Mouse (Mus musculus): ENCODE results near the gene Cnpy4.

Gene Cnpy4

DNA sequence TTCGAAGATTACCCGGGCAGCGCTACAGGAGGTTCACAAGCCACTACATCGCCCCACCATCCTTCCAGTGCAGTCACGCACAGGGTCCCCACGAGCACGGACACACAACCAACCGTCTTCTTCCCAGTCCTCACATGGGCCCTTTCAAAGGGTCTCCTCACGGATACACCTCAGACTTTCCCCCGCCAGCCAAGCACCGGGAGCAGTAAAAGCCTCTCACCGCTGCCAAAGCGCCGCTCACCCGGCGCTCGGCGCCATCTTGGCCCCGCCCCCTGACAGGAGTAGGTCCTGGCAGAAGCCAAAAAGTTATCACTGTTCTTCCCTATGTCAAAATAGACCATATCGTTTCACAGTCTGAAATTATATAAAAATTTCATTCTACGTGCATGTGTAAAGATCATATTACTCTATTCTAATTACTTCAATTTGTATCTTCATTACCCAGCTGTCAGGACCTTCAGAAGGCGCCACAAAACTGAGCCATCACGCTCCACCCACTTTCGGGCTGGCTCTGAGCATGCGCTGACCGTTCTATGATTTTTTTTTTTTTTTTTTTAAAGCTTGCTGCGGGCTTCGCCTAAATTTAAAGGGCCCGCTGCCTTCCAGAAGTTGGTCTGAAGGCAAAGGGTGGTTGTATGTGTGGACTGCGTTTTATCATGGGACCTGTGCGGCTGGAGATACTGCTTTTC, at the start of gene Cnpy4, which contains the start of gene Taf6:
Gene Cnpy4 (plus strand): TSS at position 536 of the 689 bp plus-strand sequence.
Gene Taf6 (minus strand): TSS at position 502 of the 689 bp plus-strand sequence.
- no peak for TF ChIP-seq GATA4 (IDR thresholded peaks at IDR 0.05; ENCODE audit: insufficient replicate concordance, low read length)

DNA sequence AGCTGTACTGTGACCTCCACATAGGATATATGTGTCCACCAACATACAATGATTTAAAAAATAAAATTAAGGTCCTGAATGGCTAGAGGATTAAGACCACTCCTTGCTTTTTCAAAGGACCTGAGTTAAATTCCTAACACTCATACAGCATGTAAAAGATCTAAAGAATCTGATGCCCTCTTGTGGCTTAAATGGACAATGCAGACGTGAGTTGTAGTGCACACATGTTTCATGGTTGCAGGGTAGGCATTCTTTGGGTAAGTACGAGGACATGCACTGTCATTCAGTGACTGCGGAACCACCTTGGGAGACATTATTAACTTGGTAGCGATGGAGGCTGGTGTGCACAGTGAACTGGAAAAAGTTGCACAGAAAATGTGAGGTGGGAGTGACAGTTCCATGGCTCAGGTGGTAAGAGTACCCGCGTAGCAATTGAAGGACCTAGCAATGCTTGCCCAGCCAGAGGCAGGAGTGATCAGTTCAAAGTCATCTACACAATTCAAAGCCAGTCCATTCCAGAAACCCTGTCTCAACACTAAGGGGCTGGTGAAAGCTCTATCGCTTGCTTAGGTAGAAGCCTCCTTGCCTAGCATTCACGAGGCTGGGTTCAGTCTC, 49.2 kb upstream of the Cnpy4 start:
- TF ChIP-seq GATA4 (IDR thresholded peaks at IDR 0.05; ENCODE audit: insufficient replicate concordance, low read length): no peak

DNA sequence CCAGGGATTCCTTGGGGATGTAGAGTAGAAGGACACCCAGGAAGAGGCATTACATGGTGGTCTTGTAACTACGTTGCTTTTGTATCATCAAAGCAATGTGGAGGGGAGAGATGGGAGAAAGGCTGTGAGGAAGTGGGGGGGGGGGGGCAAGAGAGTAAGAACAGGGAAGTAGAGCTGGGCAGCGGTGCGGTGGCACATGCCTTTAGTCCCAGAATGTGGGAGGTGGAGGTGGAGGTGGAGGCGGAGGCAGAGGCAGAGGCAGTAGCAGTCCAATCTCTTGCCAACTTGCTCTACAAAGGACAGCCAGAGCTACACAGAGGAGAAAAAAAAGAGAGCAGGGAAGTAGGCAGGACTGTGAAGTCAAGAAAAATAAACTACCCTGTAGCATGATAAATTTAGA, 48.7 kb upstream of the Cnpy4 start:
- no peak for TF ChIP-seq GATA4 (IDR thresholded peaks at IDR 0.05; ENCODE audit: insufficient replicate concordance, low read length)

DNA sequence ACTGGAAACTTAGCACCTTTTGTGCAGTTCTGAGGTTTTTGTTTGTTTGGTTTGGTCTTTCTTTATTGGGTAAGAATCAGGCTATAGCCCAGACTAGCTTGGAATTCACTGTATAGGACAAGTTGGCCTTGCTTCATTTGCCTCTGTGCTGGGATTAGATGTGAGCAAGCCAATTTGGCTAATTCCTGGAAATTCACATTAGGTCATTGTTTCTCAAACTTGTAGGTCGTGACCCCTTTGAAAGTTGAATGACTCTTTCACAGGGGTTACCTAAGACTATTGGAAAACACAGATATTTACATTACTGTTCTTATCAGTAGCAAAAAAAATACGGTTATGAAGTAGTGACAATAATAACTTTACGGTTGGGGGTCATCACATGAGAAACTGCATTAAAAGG, 32.9 kb upstream of the Cnpy4 start:
- TF ChIP-seq GATA4 (IDR thresholded peaks at IDR 0.05; ENCODE audit: insufficient replicate concordance, low read length): 0 out of 2 replicates have a peak, but pooled peaks have one; percentile 27

DNA sequence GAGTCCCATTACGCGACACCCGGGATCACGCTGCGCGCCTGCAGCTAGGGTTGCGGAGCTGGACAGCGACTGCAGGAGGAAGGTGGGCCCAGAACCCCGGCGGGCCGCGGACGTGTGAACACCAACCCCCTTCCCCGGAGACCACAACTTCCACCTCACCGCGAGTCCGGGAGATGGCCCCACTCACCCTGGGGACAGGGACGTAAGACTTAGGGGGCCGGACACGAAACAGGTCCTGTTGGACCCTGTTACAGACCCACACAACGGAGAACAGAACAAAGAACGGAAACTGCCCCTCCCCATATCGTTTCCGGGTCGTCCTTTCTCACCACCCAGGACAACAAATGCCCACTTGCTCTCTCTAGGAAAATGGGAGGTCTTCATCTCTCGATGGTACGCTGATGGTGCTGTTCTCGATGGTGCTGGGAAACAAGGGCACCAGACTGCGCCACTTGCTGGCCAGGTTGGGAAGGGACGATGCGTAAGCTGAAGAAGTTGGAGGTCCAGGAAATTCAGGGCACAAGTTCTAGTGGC, 31.8 kb upstream of the Cnpy4 start, which contains the start of gene Zfp113:
Gene Zfp113 (minus strand): TSS at position 302 of the 534 bp plus-strand sequence.
- no peak for TF ChIP-seq GATA4 (IDR thresholded peaks at IDR 0.05; ENCODE audit: insufficient replicate concordance, low read length)

DNA sequence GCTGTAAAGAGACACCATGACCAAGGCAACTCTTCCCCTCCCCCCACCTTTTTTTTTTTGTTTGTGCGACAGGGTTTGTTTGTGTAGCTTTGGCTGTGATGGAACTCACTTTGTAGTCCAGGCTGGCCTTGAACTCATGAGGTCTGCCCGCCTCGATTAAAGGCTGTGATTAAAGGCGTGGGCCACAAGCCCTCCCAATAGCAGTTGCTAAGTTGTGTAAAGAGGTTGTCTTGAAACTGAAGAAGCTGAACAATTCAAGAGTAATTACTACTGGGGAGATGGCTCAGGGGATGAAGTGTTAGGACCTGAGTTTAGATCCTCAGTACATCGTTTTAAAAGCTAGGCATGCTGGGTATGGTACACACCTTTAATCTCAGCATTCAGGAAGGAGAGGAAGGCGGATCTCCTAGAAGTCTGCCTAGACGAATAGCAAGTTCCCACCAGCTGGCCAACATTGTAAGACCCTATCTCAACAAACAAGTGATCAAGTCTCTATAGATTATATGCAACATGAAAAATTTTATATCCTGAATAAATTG, 27.0 kb upstream of the Cnpy4 start:
- no peak for TF ChIP-seq GATA4 (IDR thresholded peaks at IDR 0.05; ENCODE audit: insufficient replicate concordance, low read length)

DNA sequence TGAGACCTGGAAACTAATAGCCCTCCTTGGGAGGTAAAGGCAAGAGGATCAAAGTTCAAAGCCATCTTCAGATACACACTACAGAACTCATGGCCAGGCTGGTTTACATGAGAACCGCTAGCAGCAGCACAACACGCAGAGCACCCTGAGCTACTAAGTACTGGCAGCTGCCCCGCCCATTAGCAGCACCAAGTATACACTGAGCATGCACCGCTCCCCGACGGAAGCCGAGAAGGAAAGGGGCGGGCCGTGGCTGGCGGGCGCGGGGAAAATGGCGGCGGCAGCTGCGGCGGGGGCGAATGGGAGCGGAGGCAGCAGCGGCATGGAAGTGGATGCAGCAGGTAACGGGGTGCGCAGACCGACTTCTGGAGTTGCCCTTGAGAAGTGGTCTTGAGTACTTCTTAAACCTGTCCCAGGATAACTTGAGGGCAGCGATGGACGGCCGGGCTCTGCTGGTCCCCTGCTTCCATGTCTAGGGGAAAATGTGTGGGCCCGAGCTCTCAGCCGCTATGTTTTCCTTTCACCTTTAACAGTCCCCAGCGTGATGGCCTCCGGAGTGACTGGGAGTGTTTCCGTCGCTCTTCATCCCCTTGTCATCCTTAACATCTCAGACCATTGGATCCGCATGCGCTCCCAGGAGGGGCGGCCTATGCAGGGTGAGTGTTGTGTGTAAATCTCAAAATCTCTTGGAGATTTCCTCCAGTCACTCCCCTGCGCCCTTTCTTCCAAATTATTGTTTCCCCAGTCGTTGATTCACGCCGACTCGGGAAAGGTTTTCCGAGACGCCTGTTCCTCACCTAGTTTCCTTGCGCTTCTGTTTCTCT, 26.2 kb upstream of the Cnpy4 start, which contains the start of gene Cops6:
Gene Cops6 (plus strand): TSS at position 230 of the 824 bp plus-strand sequence.
- no peak for TF ChIP-seq GATA4 (IDR thresholded peaks at IDR 0.05; ENCODE audit: insufficient replicate concordance, low read length)

DNA sequence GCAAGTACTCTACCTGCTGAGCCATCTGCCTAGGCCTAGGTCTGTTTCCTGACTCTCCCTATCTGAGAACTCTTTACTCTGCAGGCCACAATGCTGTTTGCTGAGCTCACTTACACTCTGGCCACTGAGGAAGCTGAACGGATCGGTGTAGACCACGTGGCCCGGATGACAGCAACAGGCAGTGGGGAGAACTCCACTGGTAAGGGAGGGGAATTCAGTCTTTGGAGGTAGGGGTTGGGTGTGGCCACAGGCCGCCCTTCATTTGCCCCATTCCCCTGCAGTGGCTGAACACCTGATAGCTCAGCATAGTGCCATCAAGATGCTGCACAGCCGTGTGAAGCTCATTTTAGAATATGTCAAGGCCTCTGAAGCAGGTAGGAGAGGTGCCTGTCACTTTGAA, 24.2 kb upstream of the Cnpy4 start:
- no peak for TF ChIP-seq GATA4 (IDR thresholded peaks at IDR 0.05; ENCODE audit: insufficient replicate concordance, low read length)

DNA sequence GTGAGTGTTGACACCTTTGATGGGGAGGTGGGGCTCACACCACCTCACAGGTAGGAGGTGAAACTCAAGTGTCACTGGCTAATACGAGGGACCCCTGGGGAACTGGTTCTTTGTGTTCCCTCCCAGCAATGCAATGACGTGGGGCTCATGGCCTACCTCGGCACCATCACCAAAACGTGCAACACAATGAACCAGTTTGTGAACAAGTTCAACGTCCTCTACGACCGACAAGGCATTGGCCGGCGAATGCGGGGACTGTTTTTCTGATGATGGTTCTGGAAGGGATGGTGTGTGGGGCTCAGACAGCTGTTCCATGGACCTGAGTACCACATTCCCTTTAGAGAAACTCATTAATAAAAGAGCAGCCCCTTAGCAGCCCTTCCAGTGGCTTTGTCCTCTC, 23.7 kb upstream of the Cnpy4 start:
- no peak for TF ChIP-seq GATA4 (IDR thresholded peaks at IDR 0.05; ENCODE audit: insufficient replicate concordance, low read length)

DNA sequence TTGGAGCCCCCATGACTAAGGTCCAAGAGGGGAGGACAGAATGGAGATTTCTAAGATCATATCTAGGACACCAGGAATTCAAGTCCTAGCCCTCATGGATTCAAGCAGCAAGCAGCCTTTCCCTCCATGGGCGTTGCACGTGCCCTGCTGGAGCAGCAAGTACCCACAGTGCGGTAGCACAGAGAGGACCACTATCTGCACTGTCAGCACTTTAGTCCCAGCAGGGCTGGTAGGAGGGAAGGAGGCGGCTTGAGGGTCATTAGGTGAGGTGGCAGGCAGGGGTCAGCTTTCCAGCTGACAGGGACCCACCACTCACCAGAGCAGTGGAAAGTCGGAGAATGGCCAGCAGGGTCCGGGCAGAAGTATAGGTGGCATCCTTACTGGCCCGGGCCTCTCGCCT, 21.7 kb upstream of the Cnpy4 start:
- no peak for TF ChIP-seq GATA4 (IDR thresholded peaks at IDR 0.05; ENCODE audit: insufficient replicate concordance, low read length)

DNA sequence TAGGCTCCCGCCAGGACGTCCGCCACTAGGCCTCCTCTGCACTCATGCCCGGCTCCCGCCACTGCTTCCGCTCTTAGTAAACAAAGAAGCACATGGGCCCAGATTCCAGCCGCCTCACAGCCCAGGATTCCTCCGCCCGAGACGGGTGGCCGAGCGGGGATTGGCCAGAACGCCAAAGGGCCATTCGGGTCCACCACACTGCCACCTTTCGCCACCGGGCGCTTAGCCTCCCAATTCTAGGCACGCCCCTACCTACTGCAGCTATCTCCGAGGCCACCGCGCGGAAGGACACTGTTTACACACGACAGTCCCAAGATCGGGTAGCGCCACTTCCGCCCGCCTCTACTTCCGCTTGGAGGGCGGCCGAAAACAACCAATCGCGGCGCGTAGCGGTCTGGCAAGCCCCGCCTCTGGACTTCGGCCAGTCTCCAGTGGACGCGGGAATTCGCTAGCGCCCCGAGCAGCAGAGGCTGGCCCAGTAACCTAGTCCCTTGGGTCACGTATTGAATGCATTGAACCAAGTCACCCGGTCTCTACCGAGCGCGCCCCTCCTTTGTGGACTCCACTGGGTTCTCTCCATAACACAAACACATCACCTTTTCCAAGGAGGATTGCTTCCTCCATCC, 16.2 kb upstream of the Cnpy4 start:
- TF ChIP-seq GATA4 (IDR thresholded peaks at IDR 0.05; ENCODE audit: insufficient replicate concordance, low read length): peak; percentile 93

DNA sequence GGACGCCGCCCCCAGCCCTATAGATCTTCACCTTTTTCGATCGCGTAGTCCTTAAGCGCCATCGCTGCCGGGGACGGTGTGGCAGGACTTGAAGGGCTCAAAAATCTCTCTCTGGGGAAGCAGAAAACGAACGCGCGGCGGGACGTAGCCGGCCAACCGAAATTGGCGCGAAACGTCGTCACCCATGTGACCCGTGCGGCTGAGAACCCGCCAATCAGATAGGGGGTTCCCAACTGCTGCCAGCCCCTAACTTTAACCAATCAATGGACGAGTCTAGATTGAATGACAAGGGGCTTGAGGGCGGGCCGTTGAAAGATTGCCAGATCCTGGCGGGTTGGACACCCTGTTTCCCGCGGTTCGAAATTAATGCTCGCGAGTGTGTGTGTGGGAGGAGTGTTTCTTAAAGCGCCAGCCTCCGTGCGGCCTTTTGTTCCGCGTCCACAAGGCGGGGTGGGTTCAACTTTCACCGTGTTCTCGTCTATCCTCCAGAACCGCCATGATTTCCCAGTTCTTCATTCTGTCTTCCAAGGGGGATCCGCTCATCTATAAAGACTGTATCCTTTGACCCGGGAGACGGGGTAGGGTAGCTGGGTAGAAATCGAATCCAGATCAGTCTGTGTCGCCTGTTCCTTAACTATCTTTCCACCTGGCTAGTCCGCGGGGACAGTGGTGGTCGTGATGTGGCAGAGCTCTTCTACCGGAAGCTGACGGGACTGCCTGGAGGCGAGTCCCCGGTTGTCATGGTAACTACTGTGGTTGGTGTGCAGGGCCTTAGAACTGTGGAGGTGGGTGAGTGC, 15.4 kb upstream of the Cnpy4 start, which contains the start of the genes Ap4m1 and Mcm7:
Gene Ap4m1 (plus strand): TSS at position 308 of the 797 bp plus-strand sequence.
Gene Mcm7 (minus strand): TSS at position 728 of the 797 bp plus-strand sequence.
- TF ChIP-seq GATA4 (IDR thresholded peaks at IDR 0.05; ENCODE audit: insufficient replicate concordance, low read length): peak; percentile 71; the same call in 1 of the 2 replicates

DNA sequence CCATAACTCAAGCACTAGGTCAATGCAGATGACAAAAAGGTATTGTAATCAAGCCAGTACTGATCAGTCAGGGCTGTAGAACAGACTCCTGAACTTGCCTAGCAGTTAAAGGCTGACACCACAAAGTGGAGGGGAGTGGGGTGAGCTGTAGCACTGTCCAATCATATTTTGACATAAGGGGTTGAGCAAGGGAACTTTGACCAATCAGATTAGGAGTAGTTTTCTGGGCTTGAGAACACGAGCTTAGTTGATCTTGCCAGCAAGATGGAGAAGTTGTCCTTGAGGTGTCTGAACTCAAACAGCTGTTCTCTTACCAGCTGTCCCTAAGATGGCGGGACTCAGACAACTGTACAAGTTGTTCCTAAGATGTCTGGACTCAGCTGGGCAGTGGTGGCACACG, 14.1 kb upstream of the Cnpy4 start:
- TF ChIP-seq GATA4 (IDR thresholded peaks at IDR 0.05; ENCODE audit: insufficient replicate concordance, low read length): no peak
